Mouse (Mus musculus): ENCODE data around the gene Cnfn.
"Not testable (repeated sequence)": the region's sequence is repeated elsewhere in the genome, so short reads cannot be mapped to it uniquely, and the experiment has no call there.

Gene Cnfn

DNA sequence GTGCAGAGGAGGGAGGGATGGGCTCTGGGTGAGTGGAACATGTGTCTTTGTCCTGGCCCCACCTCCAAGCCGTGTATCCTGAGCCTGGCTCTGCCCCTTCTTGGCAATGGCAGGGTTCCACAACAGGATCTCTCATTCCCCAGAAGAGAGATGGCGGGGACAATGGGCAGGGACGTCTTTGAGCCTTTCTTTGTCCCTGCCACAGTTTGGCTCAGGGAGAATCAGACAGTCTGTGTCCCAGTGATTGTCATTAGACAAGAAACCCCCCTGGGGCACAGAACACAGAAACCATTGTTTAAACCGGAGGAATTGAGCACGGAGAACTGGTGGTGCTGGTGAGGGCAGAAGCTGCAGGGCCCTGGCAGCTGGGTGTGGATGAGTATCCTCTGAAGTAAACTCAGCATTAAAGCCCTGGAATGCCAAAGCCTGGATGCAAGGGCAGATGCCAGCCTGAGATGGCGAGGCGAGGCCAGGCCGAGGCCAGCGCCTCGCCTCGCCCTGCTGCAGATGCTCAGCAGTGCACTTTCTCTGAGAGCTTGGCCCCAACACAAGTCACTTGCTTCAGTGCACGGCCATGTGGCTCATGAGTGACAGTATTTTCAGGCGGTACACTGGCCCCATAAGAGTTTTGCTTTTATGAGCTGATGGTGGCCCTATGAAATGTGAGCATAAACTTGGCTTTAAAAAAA, 3.4 kb downstream of the Cnfn start:
- DNase-seq (ENCODE audit: low read depth, low spot score): no peak

DNA sequence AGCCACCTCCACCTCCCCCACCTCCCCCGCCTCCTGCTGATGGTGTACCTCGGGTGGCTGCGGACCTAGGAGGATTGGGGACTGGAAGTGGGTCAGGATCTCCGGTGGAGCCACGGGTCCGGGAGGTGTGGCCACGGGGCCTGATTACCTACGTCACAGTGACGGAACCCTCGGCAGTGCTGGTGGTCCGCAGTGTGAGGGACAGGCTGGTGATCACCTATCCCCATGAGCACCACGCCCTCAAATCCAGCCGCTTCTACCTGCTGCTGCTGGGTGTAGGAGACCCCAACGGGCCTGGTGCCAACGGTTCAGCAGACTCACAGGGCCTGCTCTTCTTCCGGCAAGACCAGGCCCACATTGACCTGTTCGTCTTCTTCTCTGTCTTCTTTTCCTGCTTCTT, 5.9 kb downstream of the Cnfn start:
- no peak for DNase-seq (ENCODE audit: low read depth, low spot score)

DNA sequence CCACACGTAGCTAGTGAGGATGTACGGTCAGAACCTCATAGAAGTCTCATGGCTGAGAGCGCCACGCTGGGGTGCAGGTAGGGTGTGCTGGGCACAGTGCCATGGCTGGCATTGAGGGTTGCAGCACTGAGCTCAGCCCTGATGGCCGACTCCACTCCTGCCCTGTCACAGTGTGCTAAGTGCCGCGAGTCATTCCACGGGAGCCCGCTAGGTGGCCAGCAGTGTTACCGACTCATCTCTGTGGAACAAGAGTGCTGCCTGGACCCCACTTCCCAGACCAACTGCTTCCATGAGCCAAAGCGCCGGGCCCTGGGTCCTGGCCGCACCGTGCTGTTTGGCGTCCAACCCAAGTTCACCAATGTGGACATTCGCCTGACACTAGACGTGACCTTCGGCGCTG, 6.4 kb downstream of the Cnfn start:
- no peak for DNase-seq (ENCODE audit: low read depth, low spot score)

DNA sequence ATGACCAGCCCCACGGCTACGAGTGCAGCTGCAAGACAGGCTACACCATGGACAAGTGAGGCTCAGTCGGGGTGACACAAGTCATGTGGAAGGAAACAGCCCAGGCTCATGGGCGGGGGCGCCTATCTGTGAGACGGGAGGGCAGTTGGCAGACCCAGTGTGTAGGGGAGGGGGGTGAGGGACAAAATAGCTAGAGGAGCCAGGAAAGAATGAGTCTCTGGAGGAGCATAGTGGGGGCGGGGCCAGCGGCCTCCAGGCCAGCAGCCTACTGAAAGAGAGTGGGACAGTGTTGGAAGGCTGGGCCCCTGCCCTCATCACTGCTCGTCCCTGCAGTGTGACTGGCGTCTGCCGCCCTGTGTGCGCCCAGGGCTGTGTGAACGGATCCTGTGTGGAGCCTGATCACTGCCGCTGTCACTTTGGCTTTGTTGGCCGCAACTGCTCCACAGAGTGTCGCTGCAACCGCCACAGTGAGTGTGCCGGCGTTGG, 10.8 kb downstream of the Cnfn start:
- no peak for DNase-seq (ENCODE audit: low read depth, low spot score)

DNA sequence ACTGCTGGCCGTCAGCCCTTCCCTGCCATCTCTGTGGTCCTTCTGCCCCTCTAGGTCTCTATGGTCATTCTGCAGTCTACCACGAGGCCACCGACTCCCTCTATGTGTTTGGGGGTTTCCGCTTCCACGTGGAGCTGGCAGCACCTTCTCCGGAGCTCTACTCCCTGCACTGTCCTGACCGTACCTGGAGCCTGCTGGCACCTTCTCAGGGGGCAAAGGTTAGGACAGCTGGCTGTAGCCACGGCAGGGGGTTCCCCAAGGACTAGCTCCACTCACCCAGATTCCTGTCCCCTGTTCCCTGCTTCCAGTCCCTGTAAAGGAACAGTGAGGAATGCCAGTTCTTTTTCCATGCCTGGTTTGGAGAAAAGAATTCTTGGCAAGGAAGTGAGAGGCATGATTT, 20.7 kb downstream of the Cnfn start:
- DNase-seq (ENCODE audit: low read depth, low spot score): no peak

DNA sequence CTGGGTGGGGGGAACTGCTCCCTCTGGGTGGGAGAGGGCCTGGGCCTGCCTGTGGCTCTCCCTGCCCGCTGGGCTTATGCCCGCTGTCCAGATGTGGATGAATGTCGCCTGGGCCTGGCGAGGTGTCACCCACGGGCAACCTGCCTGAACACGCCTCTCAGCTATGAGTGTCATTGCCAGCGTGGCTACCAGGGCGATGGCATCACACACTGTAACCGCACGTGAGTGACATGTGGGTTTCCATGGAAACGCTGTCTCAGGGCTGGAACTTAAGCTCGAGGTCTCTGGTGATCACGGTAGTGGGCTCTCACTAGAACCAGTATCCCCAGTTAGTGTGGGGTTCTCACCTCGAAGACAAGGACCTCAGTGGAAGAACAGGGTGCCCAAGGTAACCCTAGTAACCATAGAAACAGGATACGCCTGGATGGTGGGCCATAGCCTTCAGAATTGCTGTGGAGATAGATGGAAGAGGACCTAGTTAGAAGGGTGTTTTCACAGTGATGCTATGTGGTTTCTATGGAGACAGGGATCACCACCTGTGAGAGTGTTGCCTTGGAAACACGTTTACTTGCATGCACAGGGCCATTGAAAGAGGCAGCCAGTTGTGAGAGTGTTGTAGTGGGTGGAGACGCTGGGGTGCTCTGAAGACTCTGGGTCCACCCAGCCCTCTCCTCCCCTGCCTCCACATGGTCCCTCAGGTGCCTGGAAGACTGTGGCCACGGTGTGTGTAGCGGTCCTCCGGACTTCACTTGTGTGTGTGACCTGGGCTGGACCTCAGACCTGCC, 28.3 kb downstream of the Cnfn start:
- no peak for DNase-seq (ENCODE audit: low read depth, low spot score)

DNA sequence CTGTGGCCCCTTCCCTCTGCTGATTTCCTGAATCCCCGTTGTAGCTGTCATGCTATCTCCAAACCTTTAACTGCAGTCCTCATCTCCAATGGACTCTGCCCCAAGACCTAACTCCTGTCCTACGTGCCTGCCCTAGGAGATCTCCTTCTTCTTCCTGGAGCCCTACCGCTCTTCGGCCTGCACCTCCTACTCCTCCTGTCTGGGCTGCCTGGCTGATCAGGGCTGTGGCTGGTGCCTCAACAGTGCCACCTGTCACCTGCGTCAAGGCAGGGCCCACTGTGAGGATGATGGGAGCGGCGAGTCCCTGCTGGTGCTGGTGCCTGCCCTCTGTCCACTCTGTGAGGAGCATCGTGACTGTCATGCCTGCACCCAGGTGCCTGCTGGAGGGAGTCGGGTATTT, 30.2 kb downstream of the Cnfn start:
- DNase-seq (ENCODE audit: low read depth, low spot score): no peak

DNA sequence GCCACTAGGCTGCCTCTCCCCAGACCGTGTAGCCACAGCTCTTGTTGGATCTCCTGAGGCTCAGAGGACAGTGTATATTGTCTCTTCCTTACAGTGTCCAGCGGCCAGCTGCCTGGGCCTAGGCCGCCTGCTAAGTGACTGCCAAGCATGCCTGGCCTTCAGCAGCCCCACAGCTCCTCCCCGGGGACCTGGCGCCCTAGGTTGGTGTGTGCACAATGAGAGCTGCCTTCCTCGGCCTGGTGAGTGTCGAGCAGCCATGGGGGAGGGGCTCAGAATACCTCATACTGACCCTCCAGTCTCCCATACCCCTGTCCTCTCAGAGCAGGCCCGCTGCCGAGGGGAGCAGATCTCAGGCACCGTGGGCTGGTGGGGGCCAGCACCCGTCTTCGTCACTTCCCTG, 35.1 kb downstream of the Cnfn start:
- DNase-seq (ENCODE audit: low read depth, low spot score): no peak

DNA sequence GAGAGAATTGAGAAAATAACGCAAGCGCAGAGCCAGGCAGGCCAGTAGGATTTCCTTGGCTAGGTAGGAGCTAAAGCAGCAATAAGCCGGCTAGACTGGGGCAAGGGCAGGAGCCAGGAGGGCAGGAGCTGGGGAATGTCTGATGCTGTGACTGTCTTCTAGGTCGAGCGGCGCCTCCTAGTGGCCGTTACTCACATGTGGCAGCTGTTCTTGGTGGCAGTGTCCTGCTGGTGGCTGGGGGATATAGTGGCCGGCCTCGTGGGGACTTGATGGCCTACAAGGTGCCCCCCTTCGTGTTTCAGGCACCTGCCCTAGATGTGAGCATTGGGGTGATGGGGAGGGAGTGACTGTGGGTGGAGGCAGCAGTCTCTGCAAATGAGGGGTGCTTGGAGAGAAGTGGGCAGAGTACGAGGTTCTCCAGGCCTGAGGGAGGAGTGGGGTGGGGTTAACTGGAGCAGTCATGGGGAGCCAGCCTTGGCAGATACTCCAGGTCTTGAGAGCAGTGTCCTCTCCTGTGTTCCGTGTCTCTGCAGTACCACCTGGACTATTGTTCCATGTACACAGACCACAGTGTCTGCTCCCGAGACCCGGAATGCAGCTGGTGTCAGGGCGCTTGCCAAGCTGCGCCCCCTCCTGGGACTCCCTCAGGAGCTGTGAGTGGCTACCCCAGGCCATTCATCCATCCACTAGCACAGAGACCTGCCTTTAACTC, 35.8 kb downstream of the Cnfn start:
- DNase-seq (ENCODE audit: low read depth, low spot score): no peak

DNA sequence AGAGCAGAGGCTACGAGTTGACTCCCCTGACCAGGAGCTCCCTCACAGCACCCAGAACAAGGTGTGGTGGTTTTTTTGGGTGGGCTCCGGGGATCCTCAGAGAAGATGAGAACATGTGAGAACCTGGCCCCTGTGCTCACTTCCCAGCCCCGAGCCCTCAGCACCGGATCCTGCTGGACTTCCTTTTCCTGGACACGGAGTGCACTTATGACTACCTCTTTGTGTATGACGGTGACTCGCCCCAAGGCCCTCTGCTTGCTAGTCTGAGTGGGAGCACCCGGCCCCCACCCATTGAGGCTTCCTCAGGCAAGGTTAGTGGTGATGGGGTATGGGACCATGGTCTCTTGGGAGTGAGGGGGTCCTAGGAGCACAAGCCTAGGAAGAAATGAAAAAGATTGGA, 43.3 kb downstream of the Cnfn start:
- DNase-seq (ENCODE audit: low read depth, low spot score): no peak

DNA sequence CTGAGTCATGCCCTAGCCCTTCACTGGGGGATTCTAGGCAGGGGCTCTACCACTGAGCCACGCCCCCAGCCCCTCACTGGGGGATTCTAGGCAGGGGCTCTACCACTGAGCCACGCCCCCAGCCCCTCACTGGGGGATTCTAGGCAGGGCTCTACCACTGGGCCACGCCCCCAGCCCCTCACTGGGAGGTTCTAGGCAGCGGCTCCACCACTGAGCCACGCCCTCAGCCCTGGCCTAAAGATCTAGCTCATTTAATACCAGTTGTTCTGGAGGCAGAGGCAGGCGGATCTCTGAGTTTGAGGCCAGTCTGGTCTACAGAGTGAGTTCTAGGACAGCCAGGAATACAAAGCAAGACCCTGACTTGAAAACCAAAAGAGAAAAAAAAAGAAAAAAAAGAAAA, 44.1 kb downstream of the Cnfn start:
- DNase-seq (ENCODE audit: low read depth, low spot score): not testable (repeated sequence)

DNA sequence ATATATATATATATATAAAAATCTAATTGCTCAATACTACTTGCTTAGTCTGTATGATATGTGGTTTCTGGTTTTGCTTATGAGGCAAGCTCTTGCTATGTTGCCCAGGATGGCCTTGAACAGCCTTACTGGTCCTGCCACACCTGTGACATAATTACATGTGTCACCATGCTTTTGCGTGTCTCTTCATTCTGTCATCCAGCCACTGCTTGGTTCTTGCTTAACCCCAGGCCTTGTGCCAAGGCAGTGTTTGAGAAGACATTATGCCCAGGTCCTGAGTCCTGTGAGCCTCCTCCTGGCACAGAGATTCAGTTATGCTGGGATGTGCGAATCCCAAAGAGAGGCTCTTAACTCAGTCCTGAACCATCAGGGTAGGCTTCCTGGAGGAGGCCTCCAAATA, 46.3 kb downstream of the Cnfn start:
- no peak for DNase-seq (ENCODE audit: low read depth, low spot score)

DNA sequence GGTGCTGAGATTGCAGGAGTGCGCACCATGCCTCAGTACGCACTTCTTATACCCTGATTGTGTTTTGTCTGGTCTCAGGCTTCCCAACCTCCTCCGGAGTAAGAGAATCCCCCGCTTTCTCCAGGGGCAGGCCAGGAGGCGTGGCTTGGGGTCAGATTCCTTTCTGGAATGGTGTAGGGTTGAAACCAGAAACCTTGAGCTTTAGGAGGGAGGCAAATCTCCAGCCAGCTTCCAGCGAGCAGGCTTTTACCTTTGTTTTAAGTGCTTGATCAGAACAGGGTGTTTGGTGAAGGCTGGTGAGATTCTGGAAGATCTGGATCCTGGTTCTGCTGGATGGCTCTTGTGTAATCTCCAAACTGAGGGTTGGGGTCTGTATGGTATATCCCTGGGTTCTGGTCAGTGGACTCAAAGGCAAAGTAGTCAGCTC, 47.5 kb downstream of the Cnfn start:
- no peak for DNase-seq (ENCODE audit: low read depth, low spot score)

Measured in brain, embryonic 18.5 days (tissue).